Mouse (Mus musculus): Measurements from ENCODE around the gene Agbl4. TPM values are rescaled to one million over a fixed set of nuclear protein-coding genes. Genes with fewer than 3 reads are reported as not detected.

Agbl4 gene
- total and polyA plus RNA-seq, 3 experiments: not detected

GRCm38 (mm10) chr4:111085330-111085729 is 687.9 kb downstream of the Agbl4 start:
- Histone ChIP-seq H3K27me3 (replicated peaks) (no peaks in the 10 kb centered on the region), H3K9ac (ENCODE audit: insufficient read depth, low read depth) (no peak overlapping the region), H3K4me3 (replicated peaks in 1 of 3; ENCODE audit: low read depth in 2 of 3, low read length in 2 of 3, poor library complexity in 1 of 3) (no peak overlapping the region), H3K79me2 (replicated peaks; ENCODE audit: control insufficient read depth, extremely low read depth, insufficient read depth, poor library complexity, severe bottlenecking) (no peaks in the 10 kb centered on the region), H3K27ac (ENCODE audit: insufficient read depth, low read depth) (no peak overlapping the region), H3K4me1 (ENCODE audit: control insufficient read depth in 1 of 2, insufficient read depth in 2 of 2) (peaks cover 3 to 8% of the 10 kb centered on the region in 2 experiments; a peak in 2 of 4 replicates), H3K4me2 (ENCODE audit: insufficient read depth, low read depth, poor library complexity, severe bottlenecking) (no peak overlapping the region), H3K9me3 (replicated peaks; ENCODE audit: low read length) (no peaks in the 10 kb centered on the region), H3K36me3 (replicated peaks in 1 of 2; ENCODE audit: control insufficient read depth in 1 of 2, insufficient read depth in 1 of 2, low read length in 1 of 2) (no peaks in the 10 kb centered on the region)
- in situ Hi-C loops (cut with MboI; ENCODE audit: low pct_ligation_motif_present, low pct_unique_long_range_greater_than_20kb, low sequenced_read_pairs): no loop called here
- DNase-seq (ENCODE audit: extremely low read depth): peak; percentile 70
- peak; percentile 59; the same call in 1 of the 2 replicates for TF ChIP-seq RCOR1 (conservative IDR thresholded peaks at IDR 0.05; ENCODE audit: low read depth, low read length)
- peak; percentile 84 for TF ChIP-seq JUND (conservative IDR thresholded peaks at IDR 0.05; ENCODE audit: low read depth, low read length)
- peak; percentile 77 for TF ChIP-seq JUN (IDR thresholded peaks at IDR 0.05; ENCODE audit: insufficient read depth, low read depth, low read length)
- peak; percentile 47; the same call in 1 of the 2 replicates for TF ChIP-seq MAX (IDR thresholded peaks at IDR 0.05; ENCODE audit: low read length)
- peak; percentile 59 for TF ChIP-seq BHLHE40 (IDR thresholded peaks at IDR 0.05; ENCODE audit: low read depth, low read length)
- TF ChIP-seq MAZ (IDR thresholded peaks at IDR 0.05; ENCODE audit: low read depth, low read length): no peak
- peak; percentile 20; the same call in 1 of the 2 replicates for TF ChIP-seq ETS1 (conservative IDR thresholded peaks at IDR 0.05; ENCODE audit: low read depth, low read length)
- no peak for TF ChIP-seq POLR2AphosphoS2 (IDR thresholded peaks at IDR 0.05; ENCODE audit: low read depth, low read length)
- TF ChIP-seq ELF1 (IDR thresholded peaks at IDR 0.05; ENCODE audit: low read depth, low read length): peak; percentile 36; the same call in 1 of the 2 replicates
- TF ChIP-seq USF1 (IDR thresholded peaks at IDR 0.05; ENCODE audit: low read depth, low read length): no peak
- peak; percentile 93 for TF ChIP-seq EP300 (IDR thresholded peaks at IDR 0.05; ENCODE audit: low read length)
- TF ChIP-seq IRF4 (IDR thresholded peaks at IDR 0.05; ENCODE audit: low read depth, low read length): peak; percentile 88
- 0 out of 2 replicates have a peak, but pooled peaks have one; percentile 45 for TF ChIP-seq MAFK (IDR thresholded peaks at IDR 0.05; ENCODE audit: insufficient replicate concordance, low read length)
- TF ChIP-seq KAT2A (IDR thresholded peaks at IDR 0.05; ENCODE audit: insufficient replicate concordance, low read length): no peak
- 0 out of 2 replicates have a peak, but pooled peaks have one; percentile 12 for TF ChIP-seq TCF12 (IDR thresholded peaks at IDR 0.05; ENCODE audit: low read depth, low read length)
- peak; percentile 55; the same call in 1 of the 2 replicates for TF ChIP-seq MYC (IDR thresholded peaks at IDR 0.05; ENCODE audit: low read depth, low read length)
- dilution Hi-C loops (cut with MboI; ENCODE audit: extremely low pct_ligation_motif_present, extremely low pct_unique_long_range_greater_than_20kb, low sequenced_read_pairs): no loop called here

- no peaks in the 10 kb centered on the region for H3K9me3 ChIP-seq (replicated peaks; ENCODE audit: low read length)
- H3K79me2 ChIP-seq (replicated peaks; ENCODE audit: control insufficient read depth, extremely low read depth, insufficient read depth, poor library complexity, severe bottlenecking): no peaks in the 10 kb centered on the region
- H3K4me1 ChIP-seq (ENCODE audit: control insufficient read depth in 1 of 2, insufficient read depth in 2 of 2): no peaks in the 10 kb centered on the region
- H3K9ac ChIP-seq (ENCODE audit: insufficient read depth, low read depth): no peak overlapping the region
- H3K27me3 ChIP-seq (replicated peaks): no peaks in the 10 kb centered on the region
- peak; percentile 3 for DNase-seq (ENCODE audit: extremely low read depth)
- TF ChIP-seq CTCF (conservative IDR thresholded peaks at IDR 0.05 in 1 of 2, IDR thresholded peaks at IDR 0.05 in 1 of 2; ENCODE audit: low read depth in 2 of 2, low read length in 2 of 2) (peak in 1 of 2 experiments; percentile 30; a peak in 2 of 4 replicates), POLR2AphosphoS2 (IDR thresholded peaks at IDR 0.05; ENCODE audit: low read depth, low read length) (no peak)
- in situ Hi-C loops (cut with MboI; ENCODE audit: low pct_ligation_motif_present, low pct_unique_long_range_greater_than_20kb, low sequenced_read_pairs) (no loop called here), dilution Hi-C loops (cut with MboI; ENCODE audit: extremely low pct_ligation_motif_present, extremely low pct_unique_long_range_greater_than_20kb, low sequenced_read_pairs) (no loop called here)
- no peaks in the 10 kb centered on the region for H3K36me3 ChIP-seq (replicated peaks in 1 of 2; ENCODE audit: control insufficient read depth in 1 of 2, insufficient read depth in 1 of 2, low read length in 1 of 2)
- no peak overlapping the region for H3K4me2 ChIP-seq (ENCODE audit: insufficient read depth, low read depth, poor library complexity, severe bottlenecking)
- H3K4me3 ChIP-seq (replicated peaks in 1 of 3; ENCODE audit: low read depth in 2 of 3, low read length in 2 of 3, poor library complexity in 1 of 3): no peak overlapping the region
- no peak overlapping the region for H3K27ac ChIP-seq (ENCODE audit: insufficient read depth, low read depth)
These were observed 739.0 kb downstream of the Agbl4 start for GRCm38 (mm10) chr4:111136217-111137147.
